Mouse (Mus musculus) midbrain, postnatal 0 days (tissue): ENCODE results near the gene Ccnjl. TPM values are rescaled to one million over a fixed set of nuclear protein-coding genes. Genes with fewer than 3 reads are reported as not detected.

ENCODE experiments used
- ATAC-seq: fragments of 200-750 bp; cut with Nextera tagmentation; 2 replicates; pipeline ENCODE4 v1.8.0; 2017; ENCODE audit warnings: moderate number of reproducible peaks, mild to moderate bottlenecking, moderate TSS enrichment, moderate library complexity; ENCODE audit not compliant: low FRiP score
- DNase-seq: peaks from one replicate; pipeline ENCODE4 v3.0.0-alpha.2; 2015; ENCODE audit warnings: low spot score
- H3K27ac ChIP-seq: fragments of 300-500 bp; sonication (generic); 2 replicates; pipeline ENCODE4 v1.5.1; 2014; ENCODE audit warnings: low read depth, mild to moderate bottlenecking, low read length, mixed read lengths
- H3K27me3 ChIP-seq: fragments of 300-500 bp; sonication (generic); 2 replicates; pipeline ENCODE4 v1.6.1; 2014; ENCODE audit warnings: low read length, control low read depth, mixed read lengths; ENCODE audit not compliant: insufficient read depth
- H3K36me3 ChIP-seq: fragments of 300-500 bp; sonication (generic); 2 replicates; pipeline ENCODE4 v1.6.1; 2014; ENCODE audit warnings: low read length, control low read depth, mixed read lengths; ENCODE audit not compliant: insufficient read depth
- H3K4me1 ChIP-seq: fragments of 300-500 bp; sonication (generic); 2 replicates; pipeline ENCODE4 v1.6.1; 2014; ENCODE audit warnings: mild to moderate bottlenecking, control low read depth, antibody characterized with exemption, low read length, mixed read lengths; ENCODE audit not compliant: insufficient read depth
- H3K4me2 ChIP-seq: fragments of 300-500 bp; sonication (generic); 2 replicates; pipeline ENCODE4 v1.6.1; 2014; ENCODE audit warnings: low read depth, mild to moderate bottlenecking, low read length, mixed read lengths; ENCODE audit not compliant: poor library complexity, severe bottlenecking
- H3K4me3 ChIP-seq: fragments of 300-500 bp; sonication (generic); 2 replicates; pipeline ENCODE4 v1.5.1; 2014; ENCODE audit warnings: low read depth, mild to moderate bottlenecking, low read length, moderate library complexity
- H3K9ac ChIP-seq: fragments of 300-500 bp; sonication (generic); replicated peaks from 2 replicates; pipeline ENCODE4 v1.6.1; 2014; ENCODE audit warnings: mild to moderate bottlenecking, low read length, moderate library complexity, mixed read lengths; ENCODE audit not compliant: poor library complexity, severe bottlenecking
- H3K9me3 ChIP-seq: fragments of 300-500 bp; sonication (generic); 2 replicates; pipeline ENCODE4 v1.6.1; 2016; ENCODE audit warnings: low read length, control low read depth
- CTCF ChIP-seq: IDR thresholded peaks from 2 replicates; pipeline ENCODE4 v1.5.1; 2016; ENCODE audit warnings: antibody characterized with exemption, mild to moderate bottlenecking
- WGBS: fragments of 180-500 bp; shearing (Covaris S2); extraction: QIAGEN DNeasy Blood & Tissue Kit; methylation state at CpG from one replicate; pipeline ENCODE4 v1.1.7; 2014; 5-methylcytosine and 5-hydroxymethylcytosine counted together
- polyA plus RNA-seq: library from polyadenylated mRNA; unstranded; fragments of >200 nt; fragmentation: Nextera tagmentation; extraction: Ambion mirVana; gene quantifications from 2 replicates; pipeline ENCODE4 v1.2.1, GENCODE M21; 2015
- total RNA-seq: library from RNA; depleted of rRNA; stranded (reverse); fragments of >200 nt; gene quantifications from 2 replicates; pipeline ENCODE4 v1.2.3, GENCODE M21; 2014; rRNA removed

Ccnjl gene
- total RNA-seq, result 2.2 and 4.4 TPM in 2 replicates
- polyA plus RNA-seq, result 3.1 and 3.2 TPM in 2 replicates

DNA sequence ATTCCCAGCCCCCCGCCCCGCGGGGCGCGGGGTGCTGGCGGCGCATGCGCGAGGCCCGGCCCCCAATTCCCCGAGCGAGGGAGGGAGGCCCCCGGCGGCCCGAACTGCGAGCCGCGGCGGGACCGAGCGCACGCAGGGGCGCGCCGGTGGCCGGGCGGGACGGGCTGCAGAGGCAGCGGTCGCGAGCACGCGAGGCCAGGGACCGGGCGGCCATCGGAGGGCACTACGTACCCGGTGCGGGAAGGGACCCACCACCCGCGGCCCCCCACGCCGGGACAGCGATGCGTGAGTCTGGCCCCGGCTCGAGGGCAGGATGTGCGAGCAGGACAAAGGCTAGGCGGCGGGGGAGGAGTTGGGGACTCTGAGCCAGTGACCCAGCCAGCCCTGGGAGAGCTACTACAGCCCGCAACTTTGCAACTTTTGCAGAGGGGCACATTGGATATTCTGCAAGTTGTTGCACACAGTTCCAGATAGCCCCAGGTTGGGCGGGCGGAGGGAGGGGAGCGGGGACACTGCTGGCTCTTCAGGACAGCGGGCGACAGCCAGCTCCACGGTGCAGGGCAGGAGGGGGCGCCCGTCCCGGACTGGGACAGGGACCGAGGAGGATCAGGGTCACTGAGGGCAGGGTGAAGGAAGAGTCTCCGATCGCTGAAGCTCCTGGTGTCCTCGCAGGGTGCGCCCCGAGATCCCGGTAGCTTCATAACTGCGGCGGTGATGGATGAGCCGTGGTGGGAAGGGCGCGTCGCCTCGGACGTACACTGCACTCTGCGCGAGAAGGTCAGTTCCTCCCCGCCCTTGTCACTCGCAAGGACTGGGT lies at the start of gene Ccnjl:
TSS of gene Ccnjl (plus strand) at position 102 of the 817 bp plus-strand sequence.
- ATAC-seq (peak; percentile 78), DNase-seq (peak; percentile 74)
- no peaks in the 10 kb centered on the region for H3K27me3 ChIP-seq
- no peaks in the 10 kb centered on the region for H3K4me1 ChIP-seq
- H3K27ac ChIP-seq, result peak within 1 kb of the TSS; percentile 62; the same call in 1 of the 2 replicates
- peak; percentile 36 for TF ChIP-seq CTCF
- H3K4me3 ChIP-seq, result peak within 1 kb of the TSS; percentile 80
- no peaks in the 10 kb centered on the region for H3K36me3 ChIP-seq
- H3K9ac ChIP-seq, result peak within 1 kb of the TSS; percentile 61
- peak within 1 kb of the TSS; percentile 98 for H3K4me2 ChIP-seq
- WGBS, result under 1% methylated on average over 67 of the region's 79 CpGs
- H3K9me3 ChIP-seq, result no peaks in the 10 kb centered on the region

DNA sequence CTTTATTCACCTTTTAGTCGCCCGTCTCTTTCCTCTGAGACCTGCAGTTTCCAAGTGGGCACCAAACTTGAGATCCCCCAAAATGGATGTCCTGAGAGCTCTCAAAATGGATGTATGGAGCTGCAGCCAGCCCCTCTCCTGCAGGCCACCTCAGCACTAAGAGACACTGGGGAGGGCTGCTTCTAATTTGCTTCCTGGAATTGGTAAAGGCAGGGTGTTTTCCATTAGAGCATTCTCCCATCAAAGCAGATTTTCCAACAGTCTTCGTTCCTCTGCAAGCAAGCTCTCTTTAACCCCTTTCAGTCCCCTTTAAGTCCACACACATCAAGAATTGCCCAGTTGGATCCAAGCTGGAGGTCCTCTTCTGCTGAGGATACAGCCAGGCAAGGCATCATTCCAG lies 49.2 kb upstream of the Ccnjl start:
- WGBS, result 89% methylated on average over 3 of the region's 3 CpGs
- no peak for ATAC-seq
- Histone ChIP-seq H3K9me3 (no peaks in the 10 kb centered on the region), H3K4me1 (peaks cover 3% of the 10 kb centered on the region; the same call in 1 of the 2 replicates), H3K4me2 (no peak overlapping the region), H3K36me3 (no peaks in the 10 kb centered on the region), H3K27me3 (no peaks in the 10 kb centered on the region), H3K9ac (no peak overlapping the region), H3K27ac (no peak overlapping the region), H3K4me3 (no peak overlapping the region)
- no peak for DNase-seq
- no peak for TF ChIP-seq CTCF

- no peak overlapping the region for H3K4me2 ChIP-seq
- H3K4me3 ChIP-seq, result no peak overlapping the region
- no peak overlapping the region for H3K9ac ChIP-seq
- ATAC-seq (no peak), DNase-seq (no peak)
- no peak for TF ChIP-seq CTCF
- H3K9me3 ChIP-seq, result no peaks in the 10 kb centered on the region
- H3K27ac ChIP-seq, result no peak overlapping the region
- H3K36me3 ChIP-seq, result no peaks in the 10 kb centered on the region
- WGBS, result 56% methylated on average over 5 of the region's 5 CpGs
- no peaks in the 10 kb centered on the region for H3K27me3 ChIP-seq
- H3K4me1 ChIP-seq, result no peaks in the 10 kb centered on the region
These were observed 48.0 kb upstream of the Ccnjl start for GRCm38 (mm10) chr11:43480561-43480960.

DNA sequence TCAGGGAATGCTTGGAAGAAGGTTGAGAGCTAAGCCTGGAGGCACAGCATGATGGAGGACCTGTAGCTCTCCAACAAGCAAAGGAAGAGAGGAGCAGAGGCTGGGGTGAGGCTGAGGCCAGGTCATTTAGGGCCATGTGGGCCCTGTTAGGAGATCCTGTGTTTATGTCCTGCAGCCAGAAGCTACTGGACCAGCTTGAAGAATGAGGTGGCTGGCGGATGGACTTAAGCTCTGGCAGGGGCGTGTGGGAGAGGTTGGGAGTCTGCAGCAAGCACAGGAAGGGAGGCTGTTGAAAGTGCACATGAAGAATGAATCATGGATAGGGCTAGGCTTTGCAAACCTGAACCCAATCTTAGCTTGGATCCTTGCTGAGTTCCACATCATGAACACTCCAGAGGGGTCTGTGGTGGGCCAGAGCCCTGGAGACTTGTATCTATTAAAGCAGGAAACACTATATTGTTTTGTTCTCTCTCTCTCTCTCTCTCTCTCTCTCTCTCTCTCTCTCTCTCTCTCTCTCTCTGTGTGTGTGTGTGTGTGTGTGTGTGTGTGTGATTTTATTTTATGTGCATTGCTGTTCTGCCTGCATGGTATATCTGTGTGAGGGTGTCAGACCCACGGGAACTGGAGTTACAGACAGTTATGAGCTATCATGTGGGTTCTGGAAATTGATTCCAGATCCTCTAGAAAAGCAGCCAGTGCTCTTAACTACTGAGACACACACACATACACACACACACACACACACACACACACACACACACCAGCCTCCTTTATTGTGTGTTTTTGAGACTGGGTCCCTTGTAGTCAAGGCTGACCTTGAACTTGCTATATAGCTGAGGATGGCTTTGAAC lies 46.7 kb upstream of the Ccnjl start:
- Histone ChIP-seq H3K27me3 (no peaks in the 10 kb centered on the region), H3K4me2 (no peak overlapping the region), H3K27ac (no peak overlapping the region), H3K4me3 (no peak overlapping the region), H3K9me3 (no peaks in the 10 kb centered on the region), H3K9ac (no peak overlapping the region), H3K36me3 (no peaks in the 10 kb centered on the region), H3K4me1 (no peaks in the 10 kb centered on the region)
- ATAC-seq (no peak), DNase-seq (no peak)
- no peak for TF ChIP-seq CTCF
- 77% methylated on average over 3 of the region's 3 CpGs for WGBS

DNA sequence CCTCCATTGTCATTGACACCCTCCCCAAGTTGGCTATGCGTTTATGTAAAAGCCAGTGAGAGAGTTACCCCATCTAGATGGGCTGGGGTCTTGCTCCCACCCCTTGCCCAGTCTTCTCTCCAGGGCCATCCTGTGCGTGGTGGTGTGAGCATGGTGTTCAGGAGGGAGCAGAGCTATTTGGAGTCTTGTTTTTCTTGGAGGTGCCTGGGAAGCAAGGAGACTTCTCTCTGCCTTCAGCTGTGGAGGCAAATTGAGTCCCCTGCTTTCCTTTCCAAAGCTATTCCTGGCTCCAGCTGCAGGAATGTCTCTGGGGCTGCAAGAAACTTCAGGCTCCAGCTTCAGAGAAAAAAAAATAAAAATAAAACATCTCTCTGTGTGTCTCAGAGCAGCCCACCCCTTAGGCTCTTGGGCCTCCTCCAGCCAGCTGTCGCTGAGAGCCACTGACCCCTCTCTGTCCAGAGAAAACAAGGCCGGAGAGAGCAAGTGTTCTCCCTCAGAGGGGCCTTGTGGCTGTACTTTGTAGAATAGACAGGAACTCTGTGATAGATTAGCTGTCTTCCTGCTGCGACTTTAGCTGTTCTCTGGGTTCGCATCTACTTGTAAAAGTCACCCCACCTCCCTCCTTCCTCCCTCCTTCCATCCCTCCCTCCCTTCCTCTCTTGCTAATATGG lies 45.3 kb upstream of the Ccnjl start:
- no peaks in the 10 kb centered on the region for H3K36me3 ChIP-seq
- no peaks in the 10 kb centered on the region for H3K9me3 ChIP-seq
- DNase-seq (no peak), ATAC-seq (no peak)
- H3K4me2 ChIP-seq, result no peak overlapping the region
- no peak overlapping the region for H3K9ac ChIP-seq
- no peaks in the 10 kb centered on the region for H3K4me1 ChIP-seq
- 73% methylated on average over 6 of the region's 6 CpGs for WGBS
- TF ChIP-seq CTCF, result no peak
- no peaks in the 10 kb centered on the region for H3K27me3 ChIP-seq
- no peak overlapping the region for H3K4me3 ChIP-seq
- no peak overlapping the region; the same call in none of the 2 replicates for H3K27ac ChIP-seq
